Mouse (Mus musculus): ENCODE measurements at regions not wholly inside any gene's neighbourhood (a gene's known extent, or its start where the extent isn't known, plus 50 kb on each side); places are given as distances from the start of the nearest gene placed in this dataset.

- DNase-seq (ENCODE audit: low spot score), result no peak
- WGBS, result 87% methylated on average over 1 of the region's 1 CpGs
- Histone ChIP-seq H3K4me3 (no peak overlapping the region), H3K9me3 (replicated peaks) (no peaks in the 10 kb centered on the region), H3K27ac (no peak overlapping the region), H3K4me1 (no peaks in the 10 kb centered on the region), H3K36me3 (no peaks in the 10 kb centered on the region), H3K27me3 (ENCODE audit: low read depth, poor library complexity, severe bottlenecking) (no peaks in the 10 kb centered on the region)
Observed at GRCm38 (mm10) chr3:21218936-21219335, 852.0 kb upstream of the Agtr1b start.

GRCm38 (mm10) chr3:21241184-21241583 is 835.3 kb upstream of the Tbl1xr1 start:
- 79% methylated on average over 2 of the region's 2 CpGs for WGBS
- no peak overlapping the region for H3K27ac ChIP-seq
- no peaks in the 10 kb centered on the region for H3K4me1 ChIP-seq
- DNase-seq (ENCODE audit: low spot score), result no peak
- H3K9me3 ChIP-seq (replicated peaks), result no peaks in the 10 kb centered on the region
- no peak overlapping the region for H3K4me3 ChIP-seq
- H3K27me3 ChIP-seq (ENCODE audit: low read depth, poor library complexity, severe bottlenecking), result no peaks in the 10 kb centered on the region
- no peaks in the 10 kb centered on the region for H3K36me3 ChIP-seq

GRCm38 (mm10) chr3:21256129-21256760 is 820.2 kb upstream of the Tbl1xr1 start:
- DNase-seq (ENCODE audit: low spot score), result no peak
- WGBS, result 97% methylated on average over 1 of the region's 1 CpGs
- Histone ChIP-seq H3K4me3 (no peak overlapping the region), H3K4me1 (no peaks in the 10 kb centered on the region), H3K36me3 (no peaks in the 10 kb centered on the region), H3K9me3 (replicated peaks) (no peaks in the 10 kb centered on the region), H3K27ac (no peak overlapping the region), H3K27me3 (ENCODE audit: low read depth, poor library complexity, severe bottlenecking) (no peaks in the 10 kb centered on the region)

GRCm38 (mm10) chr3:21263317-21263716 is 813.1 kb upstream of the Tbl1xr1 start:
- no peaks in the 10 kb centered on the region for H3K36me3 ChIP-seq
- DNase-seq (ENCODE audit: low spot score), result no peak
- WGBS, result 94% methylated on average over 2 of the region's 2 CpGs
- no peak overlapping the region for H3K27ac ChIP-seq
- no peaks in the 10 kb centered on the region for H3K9me3 ChIP-seq (replicated peaks)
- no peaks in the 10 kb centered on the region for H3K27me3 ChIP-seq (ENCODE audit: low read depth, poor library complexity, severe bottlenecking)
- H3K4me1 ChIP-seq, result no peaks in the 10 kb centered on the region
- no peak overlapping the region for H3K4me3 ChIP-seq

- Histone ChIP-seq H3K4me1 (no peaks in the 10 kb centered on the region), H3K9me3 (replicated peaks) (no peaks in the 10 kb centered on the region), H3K27ac (no peak overlapping the region), H3K4me3 (no peak overlapping the region), H3K36me3 (no peaks in the 10 kb centered on the region), H3K27me3 (ENCODE audit: low read depth, poor library complexity, severe bottlenecking) (no peaks in the 10 kb centered on the region)
- no peak for DNase-seq (ENCODE audit: low spot score)
- WGBS, result 87% methylated on average over 2 of the region's 2 CpGs
Observed at GRCm38 (mm10) chr3:21265491-21265890, 811.0 kb upstream of the Tbl1xr1 start.

DNA sequence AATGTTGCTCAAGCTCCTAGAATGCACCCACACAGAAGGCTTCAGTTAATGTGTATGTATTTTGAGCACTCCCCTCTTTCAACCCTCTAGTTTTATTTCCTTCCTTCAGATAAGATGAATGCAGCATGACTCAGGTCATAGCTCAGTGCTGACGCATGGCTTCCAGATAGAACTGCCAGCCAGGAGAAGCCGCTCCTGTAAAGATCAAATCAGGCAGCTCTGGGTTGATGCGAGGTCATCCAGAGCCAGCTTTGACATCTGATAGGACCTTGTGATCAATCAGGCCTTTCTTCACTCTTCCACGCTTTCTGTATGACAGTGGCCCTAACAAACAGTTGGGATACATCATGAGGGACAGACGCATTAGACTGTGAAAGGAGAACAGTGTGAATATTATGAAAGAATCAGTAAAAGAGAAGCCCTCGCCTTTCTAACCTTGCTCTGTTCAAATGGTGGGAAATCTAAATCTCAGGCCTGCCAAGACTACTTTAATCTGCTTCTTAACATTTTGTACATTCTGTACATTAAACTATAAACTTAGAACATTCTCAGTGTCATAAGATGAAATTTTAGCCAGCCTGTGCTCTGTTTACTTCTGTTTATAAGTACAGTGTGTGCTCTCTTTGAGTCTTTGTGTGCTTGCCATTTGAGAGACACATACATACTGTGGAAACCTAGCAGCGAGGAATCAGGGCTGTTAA is 807.9 kb upstream of the Tbl1xr1 start:
- H3K4me1 ChIP-seq, result no peaks in the 10 kb centered on the region
- H3K9me3 ChIP-seq (replicated peaks), result no peaks in the 10 kb centered on the region
- H3K27me3 ChIP-seq (ENCODE audit: low read depth, poor library complexity, severe bottlenecking), result no peaks in the 10 kb centered on the region
- H3K4me3 ChIP-seq, result no peak overlapping the region
- no peaks in the 10 kb centered on the region for H3K36me3 ChIP-seq
- WGBS, result 74% methylated on average over 7 of the region's 7 CpGs
- H3K27ac ChIP-seq, result no peak overlapping the region
- DNase-seq (ENCODE audit: low spot score), result no peak

DNA sequence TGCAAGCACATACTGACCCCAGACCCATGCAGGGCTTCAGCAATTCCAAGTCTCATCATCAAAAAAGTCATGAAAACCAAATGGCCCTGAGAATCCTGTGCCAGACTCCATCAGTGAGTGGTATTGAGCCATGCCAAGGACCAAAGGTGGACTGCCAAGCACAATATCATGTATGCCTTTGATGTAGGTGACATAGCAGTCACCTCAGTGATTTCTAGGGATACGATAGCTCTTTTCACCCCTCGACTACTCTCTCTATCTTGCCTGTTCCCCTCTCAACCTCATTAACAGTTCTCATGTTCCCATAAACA is 807.4 kb upstream of the Tbl1xr1 start:
- H3K27me3 ChIP-seq (ENCODE audit: low read depth, poor library complexity, severe bottlenecking), result no peaks in the 10 kb centered on the region
- WGBS, result 77% methylated on average over 2 of the region's 2 CpGs
- no peaks in the 10 kb centered on the region for H3K4me1 ChIP-seq

GRCm38 (mm10) chr3:21270788-21271187 is 805.7 kb upstream of the Tbl1xr1 start:
- 98% methylated on average over 3 of the region's 3 CpGs for WGBS
- Histone ChIP-seq H3K4me3 (no peak overlapping the region), H3K4me1 (no peaks in the 10 kb centered on the region), H3K27ac (no peak overlapping the region), H3K9me3 (replicated peaks) (no peaks in the 10 kb centered on the region), H3K36me3 (no peaks in the 10 kb centered on the region), H3K27me3 (ENCODE audit: low read depth, poor library complexity, severe bottlenecking) (no peaks in the 10 kb centered on the region)
- no peak for DNase-seq (ENCODE audit: low spot score)

More for the DNA sequence above, 807.4 kb upstream of the Tbl1xr1 start:
- H3K27ac ChIP-seq, result no peak overlapping the region
- no peaks in the 10 kb centered on the region for H3K9me3 ChIP-seq (replicated peaks)
- no peak overlapping the region for H3K4me3 ChIP-seq
- no peak for DNase-seq (ENCODE audit: low spot score)
- no peaks in the 10 kb centered on the region for H3K36me3 ChIP-seq

DNA sequence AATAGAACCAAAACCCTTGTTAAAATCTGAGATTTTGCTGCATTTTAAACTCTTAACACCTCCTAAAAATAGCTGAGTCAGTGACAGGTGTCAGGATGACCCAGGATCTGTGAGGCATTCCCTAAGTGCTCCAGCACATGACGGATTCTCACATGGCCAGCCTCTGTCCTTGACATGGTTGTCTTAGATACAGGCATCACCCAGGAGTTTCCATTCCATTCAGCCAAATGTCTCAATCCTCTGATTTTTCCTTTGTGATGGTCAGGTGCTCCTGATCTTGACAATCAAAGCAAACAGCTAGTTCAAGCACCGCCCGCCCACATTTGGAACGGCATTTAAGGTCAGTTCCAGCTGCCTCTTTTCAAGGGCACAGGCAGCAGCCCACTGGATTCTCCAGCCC is 804.2 kb upstream of the Tbl1xr1 start:
- H3K27me3 ChIP-seq (ENCODE audit: low read depth, poor library complexity, severe bottlenecking), result no peaks in the 10 kb centered on the region
- WGBS, result 91% methylated on average over 4 of the region's 4 CpGs
- H3K9me3 ChIP-seq (replicated peaks), result no peaks in the 10 kb centered on the region
- no peaks in the 10 kb centered on the region for H3K4me1 ChIP-seq
- H3K27ac ChIP-seq, result no peak overlapping the region
- DNase-seq (ENCODE audit: low spot score), result no peak
- no peaks in the 10 kb centered on the region for H3K36me3 ChIP-seq
- H3K4me3 ChIP-seq, result no peak overlapping the region

- H3K27me3 ChIP-seq (ENCODE audit: low read depth, poor library complexity, severe bottlenecking), result no peaks in the 10 kb centered on the region
Observed at GRCm38 (mm10) chr3:21292774-21293173, 783.7 kb upstream of the Tbl1xr1 start.

DNA sequence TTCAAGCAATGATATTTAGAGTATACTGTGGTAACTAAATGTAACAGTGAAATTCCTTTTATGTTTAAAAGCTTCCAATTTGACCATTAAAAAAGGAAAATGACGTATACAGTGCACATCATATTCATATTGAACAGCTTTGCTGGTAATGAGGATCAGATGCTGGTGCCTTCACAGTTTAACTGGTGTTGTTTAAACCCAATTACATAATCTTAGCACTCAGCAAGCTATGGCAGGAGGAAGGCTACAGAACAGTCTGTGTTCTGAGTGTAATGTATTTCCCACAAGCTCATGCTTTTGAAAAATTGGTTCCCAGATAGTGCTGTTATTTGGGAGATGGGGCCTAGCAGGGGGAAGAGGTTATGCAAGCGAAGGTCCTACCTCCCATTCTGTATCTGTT is 783.1 kb upstream of the Tbl1xr1 start:
- Histone ChIP-seq H3K27me3 (ENCODE audit: low read depth, poor library complexity, severe bottlenecking) (no peaks in the 10 kb centered on the region), H3K4me1 (no peaks in the 10 kb centered on the region), H3K9me3 (replicated peaks) (no peaks in the 10 kb centered on the region), H3K27ac (no peak overlapping the region), H3K4me3 (no peak overlapping the region), H3K36me3 (no peaks in the 10 kb centered on the region)
- DNase-seq (ENCODE audit: low spot score), result no peak
- WGBS, result 84% methylated on average over 2 of the region's 2 CpGs

More at GRCm38 (mm10) chr3:21292774-21293173, 783.7 kb upstream of the Tbl1xr1 start:
- H3K4me1 ChIP-seq, result no peaks in the 10 kb centered on the region
- no peaks in the 10 kb centered on the region for H3K36me3 ChIP-seq
- no peak overlapping the region for H3K4me3 ChIP-seq
- DNase-seq (ENCODE audit: low spot score), result no peak
- WGBS, result 90% methylated on average over 1 of the region's 1 CpGs
- H3K27ac ChIP-seq, result no peak overlapping the region
- H3K9me3 ChIP-seq (replicated peaks), result no peaks in the 10 kb centered on the region

DNA sequence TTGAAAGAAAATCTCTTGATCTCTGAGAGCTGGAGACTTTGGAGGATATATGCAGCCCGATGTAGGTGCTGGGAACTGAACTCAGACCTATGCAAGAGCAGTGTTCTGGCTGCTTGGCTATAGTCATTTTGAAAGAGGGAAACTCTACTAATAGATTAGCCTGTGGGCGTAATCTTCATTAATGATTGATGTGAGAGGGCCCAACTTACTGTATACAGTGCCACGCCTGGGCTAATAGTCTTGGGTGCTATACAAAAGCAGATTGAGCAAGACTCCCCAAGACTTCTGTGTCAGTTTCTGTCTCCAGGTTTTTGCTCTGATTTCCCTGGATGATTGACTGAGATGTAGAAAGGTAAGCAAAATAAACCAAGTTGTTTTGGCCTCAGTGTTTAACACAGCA is 781.7 kb upstream of the Tbl1xr1 start:
- H3K27me3 ChIP-seq (ENCODE audit: low read depth, poor library complexity, severe bottlenecking), result no peaks in the 10 kb centered on the region
- 95% methylated on average over 3 of the region's 3 CpGs for WGBS
- H3K9me3 ChIP-seq (replicated peaks), result no peaks in the 10 kb centered on the region
- no peak overlapping the region for H3K4me3 ChIP-seq
- H3K27ac ChIP-seq, result no peak overlapping the region
- no peaks in the 10 kb centered on the region for H3K36me3 ChIP-seq
- H3K4me1 ChIP-seq, result no peaks in the 10 kb centered on the region
- no peak for DNase-seq (ENCODE audit: low spot score)

GRCm38 (mm10) chr3:21296581-21297110 is 779.8 kb upstream of the Tbl1xr1 start:
- no peaks in the 10 kb centered on the region for H3K9me3 ChIP-seq (replicated peaks)
- H3K27ac ChIP-seq, result no peak overlapping the region
- H3K36me3 ChIP-seq, result no peaks in the 10 kb centered on the region
- H3K4me1 ChIP-seq, result no peaks in the 10 kb centered on the region
- no peak for DNase-seq (ENCODE audit: low spot score)
- 62% methylated on average over 1 of the region's 1 CpGs for WGBS
- H3K27me3 ChIP-seq (ENCODE audit: low read depth, poor library complexity, severe bottlenecking), result no peaks in the 10 kb centered on the region
- H3K4me3 ChIP-seq, result no peak overlapping the region
